Mouse (Mus musculus) neural tube, embryonic 14.5 days (tissue): ENCODE results near the gene Ifi44. TPM values are rescaled to one million over a fixed set of nuclear protein-coding genes. Genes with fewer than 3 reads are reported as not detected.

Experiments
- polyA plus RNA-seq: library from polyadenylated mRNA; unstranded; fragments of >200 nt; fragmentation: Nextera tagmentation; extraction: Ambion mirVana; gene quantifications from 2 replicates; pipeline ENCODE4 v1.2.1, GENCODE M21; 2014

Ifi44 gene
- polyA plus RNA-seq, 1 experiment from 2014 or later, result 0.11 TPM

Other genes starting within 250 kb of the Ifi44 start
- gene Ifi44l, start 12.9 kb upstream of the Ifi44 start, polyA plus RNA-seq, result 0.15 and 0.19 TPM in 2 replicates
- gene Ptgfr, start 87.7 kb upstream of the Ifi44 start, polyA plus RNA-seq, result 1.5 and 2.8 TPM in 2 replicates